Comparison of ENCODE assay signal across 27 mouse cellular contexts in genomic region chr1:127780142-127780541, GRCm38 (mm10). TPM values are rescaled to one million over a fixed set of nuclear protein-coding genes. Genes with fewer than 3 reads are reported as not detected.
DNase-seq lines count a peak whose midpoint lies in the region; ATAC-seq and TF ChIP-seq lines count a peak whose summit lies in the region.
"Had no signal": no experiment of that assay in that cellular context is flagged by ENCODE, and none has a peak within 500 bp of the region (broad histone marks: within the 10 kb centered on the region; RNA-seq: fewer than 3 reads in every experiment).

No protein-coding gene starts in this region.

- H3K4me2 ChIP-seq in heart, embryonic 13.5 days, result peak overlapping the region; percentile 54
- peak overlapping the region; percentile 40; the same call in 1 of the 2 replicates for H3K4me2 ChIP-seq in CH12.LX (ENCODE audit: insufficient read depth, low read depth, poor library complexity, severe bottlenecking)
- peak overlapping the region; percentile 39 for H3K4me2 ChIP-seq in liver, embryonic 14.5 days (ENCODE audit: low read depth)
- H3K4me2 ChIP-seq in midbrain, embryonic 14.5 days (ENCODE audit: low read length), result no peak overlapping the region
- H3K4me2 ChIP-seq: forebrain, embryonic 13.5 days; hindbrain, embryonic 12.5 days; lung, embryonic 14.5 days; neural tube, embryonic 13.5 days had no signal

- peaks cover 90% of the 10 kb centered on the region for H3K79me2 ChIP-seq in CH12.LX (replicated peaks; ENCODE audit: control insufficient read depth, extremely low read depth, insufficient read depth, poor library complexity, severe bottlenecking)
- H3K79me2 ChIP-seq in MEL (ENCODE audit: control insufficient read depth, insufficient read depth, low read length, poor library complexity), result peaks cover 86% of the 10 kb centered on the region

- WGBS in heart, embryonic 13.5 days, result 4% methylated on average over 3 of the region's 3 CpGs
- 5% methylated on average over 3 of the region's 3 CpGs for WGBS in liver, embryonic 14.5 days (ENCODE audit: insufficient replicate concordance)
- whole genome bisulfite sequencing in midbrain, embryonic 14.5 days, result 34% methylated on average over 3 of the region's 3 CpGs

- no peaks in the 10 kb centered on the region for H3K9me3 ChIP-seq in heart, embryonic 13.5 days
- H3K9me3 ChIP-seq in CH12.LX (replicated peaks; ENCODE audit: low read length) (no peaks in the 10 kb centered on the region), MEL (replicated peaks; ENCODE audit: insufficient read depth, low read length) (no peaks in the 10 kb centered on the region)
- H3K9me3 ChIP-seq in liver, embryonic 14.5 days (ENCODE audit: control insufficient read depth, low read length), result no peaks in the 10 kb centered on the region
- H3K9me3 ChIP-seq in midbrain, embryonic 14.5 days (ENCODE audit: control insufficient read depth, low read length), result no peaks in the 10 kb centered on the region
- H3K9me3 ChIP-seq: forebrain, embryonic 13.5 days; hindbrain, embryonic 12.5 days; neural tube, embryonic 13.5 days had no signal

- peak overlapping the region; percentile 7; the same call in 1 of the 2 replicates for H3K4me3 ChIP-seq in heart, embryonic 13.5 days
- H3K4me3 ChIP-seq in CH12.LX (replicated peaks in 1 of 3; ENCODE audit: low read depth in 2 of 3, low read length in 2 of 3, poor library complexity in 1 of 3) (no peak overlapping the region), MEL (ENCODE audit: control insufficient read depth in 1 of 2, insufficient read depth in 1 of 2, low read depth in 2 of 2, low read length in 2 of 2) (peak overlapping the region in 1 of 2 experiments; percentile 44; a peak in 2 of 4 replicates)
- no peak overlapping the region for H3K4me3 ChIP-seq in liver, embryonic 14.5 days (ENCODE audit: insufficient read depth in 1 of 2, low read depth in 2 of 2, low read length in 2 of 2)
- H3K4me3 ChIP-seq in midbrain, embryonic 14.5 days (replicated peaks; ENCODE audit: low read depth, low read length), result no peak overlapping the region
- H3K4me3 ChIP-seq: forebrain, embryonic 13.5 days; gastrocnemius, adult 2 months; hindbrain, embryonic 12.5 days; myocyte; neural tube, embryonic 13.5 days had no signal

- ATAC-seq in heart, embryonic 13.5 days (ENCODE audit: extremely low read depth, insufficient number of reproducible peaks, low FRiP score, low TSS enrichment), result no peak
- ATAC-seq in liver, embryonic 14.5 days (ENCODE audit: insufficient read depth), result peak; percentile 47; the same call in 1 of the 2 replicates
- ATAC-seq in midbrain, embryonic 14.5 days (ENCODE audit: low FRiP score, low TSS enrichment), result no peak
- ATAC-seq: forebrain, embryonic 13.5 days; midbrain, embryonic 16.5 days had no signal

- peaks cover 22% of the 10 kb centered on the region for H3K36me3 ChIP-seq in heart, embryonic 13.5 days
- H3K36me3 ChIP-seq in CH12.LX (replicated peaks in 1 of 2; ENCODE audit: control insufficient read depth in 1 of 2, insufficient read depth in 1 of 2, low read length in 1 of 2) (peaks cover 2 to 48% of the 10 kb centered on the region in 2 experiments), MEL (ENCODE audit: control insufficient read depth in 1 of 2, insufficient read depth in 2 of 2, low read length in 2 of 2) (peaks cover 11 to 73% of the 10 kb centered on the region in 2 experiments; a peak in 3 of 4 replicates)
- peaks cover 28% of the 10 kb centered on the region for H3K36me3 ChIP-seq in liver, embryonic 14.5 days (replicated peaks; ENCODE audit: control insufficient read depth, insufficient read depth, low read depth)
- 0 out of 2 replicates have a peak, but pooled peaks cover 2% of the 10 kb centered on the region for H3K36me3 ChIP-seq in midbrain, embryonic 14.5 days (ENCODE audit: control insufficient read depth, insufficient read depth, low read length)
- H3K36me3 ChIP-seq: hindbrain, embryonic 12.5 days; neural tube, embryonic 13.5 days had no signal

- H3K27ac ChIP-seq in heart, embryonic 13.5 days (replicated peaks), result peak overlapping the region; percentile 42
- H3K27ac ChIP-seq in CH12.LX (ENCODE audit: insufficient read depth, low read depth) (no peak overlapping the region), MEL (ENCODE audit: control insufficient read depth, low read depth, low read length) (peak overlapping the region; percentile 3; the same call in 1 of the 2 replicates)
- no peak overlapping the region; the same call in 1 of the 2 replicates for H3K27ac ChIP-seq in liver, embryonic 14.5 days
- H3K27ac ChIP-seq in midbrain, embryonic 14.5 days (replicated peaks; ENCODE audit: low read depth, low read length), result no peak overlapping the region
- H3K27ac ChIP-seq: forebrain, embryonic 13.5 days; gastrocnemius, adult 2 months; hindbrain, embryonic 12.5 days; neural tube, embryonic 13.5 days had no signal

- H3K4me1 ChIP-seq in heart, embryonic 13.5 days, result peaks cover 88% of the 10 kb centered on the region
- H3K4me1 ChIP-seq in CH12.LX (ENCODE audit: control insufficient read depth in 1 of 2, insufficient read depth in 2 of 2) (peaks cover 13 to 76% of the 10 kb centered on the region in 2 experiments), MEL (ENCODE audit: control insufficient read depth in 1 of 2, insufficient read depth in 2 of 2, low read length in 2 of 2) (peaks cover 21 to 35% of the 10 kb centered on the region in 2 experiments)
- H3K4me1 ChIP-seq in liver, embryonic 14.5 days (replicated peaks; ENCODE audit: control insufficient read depth in 2 of 2, insufficient read depth in 2 of 2, low read length in 1 of 2), result peaks cover 35% of the 10 kb centered on the region in 2 experiments
- H3K4me1 ChIP-seq in midbrain, embryonic 14.5 days (ENCODE audit: control insufficient read depth, insufficient read depth, low read length), result peaks cover 29% of the 10 kb centered on the region

- H3K27me3 ChIP-seq in heart, embryonic 13.5 days (replicated peaks), result no peaks in the 10 kb centered on the region
- H3K27me3 ChIP-seq in CH12.LX (replicated peaks) (no peaks in the 10 kb centered on the region), MEL (ENCODE audit: control insufficient read depth in 1 of 2, insufficient read depth in 2 of 2, low read length in 2 of 2) (no peaks in the 10 kb centered on the region)
- H3K27me3 ChIP-seq in liver, embryonic 14.5 days (ENCODE audit: control insufficient read depth, insufficient read depth, low read length), result no peaks in the 10 kb centered on the region
- no peaks in the 10 kb centered on the region for H3K27me3 ChIP-seq in midbrain, embryonic 14.5 days (ENCODE audit: control insufficient read depth, insufficient read depth, low read length)
- H3K27me3 ChIP-seq: forebrain, embryonic 13.5 days; hindbrain, embryonic 12.5 days; neural tube, embryonic 13.5 days had no signal

- DNase-seq in heart, postnatal 4 days, result no peak
- DNase-seq in CH12.LX (ENCODE audit: extremely low read depth) (no peak), MEL (ENCODE audit: low read depth, low spot score) (peak; percentile 46)
- no peak for DNase-seq in liver, embryonic 14.5 days (ENCODE audit: low read depth in 3 of 3, low spot score in 3 of 3)
- DNase-seq in right cerebral cortex, postnatal 25 days, result no peak
- DNase-seq in adrenal gland, postnatal 25 days, result no peak
- DNase-seq in midbrain, embryonic 14.5 days, result no peak
- DNase-seq: adrenal gland, adult 2 months; cerebellum, adult 18-20 months; gastrocnemius, adult 2 months; kidney, adult 11 months; kidney, postnatal 4 days; layer of hippocampus, adult 9-11 months; lung, embryonic 14.5 days; retina, postnatal 1 day had no signal

- TF ChIP-seq CTCF in CH12.LX (conservative IDR thresholded peaks at IDR 0.05 in 1 of 2, IDR thresholded peaks at IDR 0.05 in 1 of 2; ENCODE audit: low read depth in 2 of 2, low read length in 2 of 2) (no peak), MEL (IDR thresholded peaks at IDR 0.05 in 2 of 3, conservative IDR thresholded peaks at IDR 0.05 in 1 of 3; ENCODE audit: control insufficient read depth in 1 of 3, insufficient read depth in 1 of 3, low read depth in 2 of 3, low read length in 3 of 3, poor library complexity in 1 of 3, severe bottlenecking in 1 of 3) (no peak)
- TF ChIP-seq CTCF in liver, embryonic 14.5 days (IDR thresholded peaks at IDR 0.05; ENCODE audit: low read depth), result no peak

- peak overlapping the region; percentile 40; the same call in 1 of the 2 replicates for H3K9ac ChIP-seq in heart, embryonic 13.5 days
- H3K9ac ChIP-seq in CH12.LX (ENCODE audit: insufficient read depth, low read depth), result no peak overlapping the region
- peak overlapping the region; percentile 2; the same call in 1 of the 2 replicates for H3K9ac ChIP-seq in MEL (ENCODE audit: control insufficient read depth, low read depth, low read length, poor library complexity, severe bottlenecking)
- H3K9ac ChIP-seq in liver, embryonic 14.5 days (replicated peaks), result peak overlapping the region; percentile 23
- H3K9ac ChIP-seq in midbrain, embryonic 14.5 days (replicated peaks; ENCODE audit: low read length), result no peak overlapping the region
- H3K9ac ChIP-seq: forebrain, embryonic 13.5 days; hindbrain, embryonic 12.5 days; lung, embryonic 14.5 days; neural tube, embryonic 13.5 days had no signal

- in situ Hi-C loops in CH12.LX (cut with MboI; ENCODE audit: low pct_ligation_motif_present, low pct_unique_long_range_greater_than_20kb, low sequenced_read_pairs), result no loop called here

- TF ChIP-seq EP300 in CH12.LX (IDR thresholded peaks at IDR 0.05; ENCODE audit: low read length) (no peak), MEL (IDR thresholded peaks at IDR 0.05; ENCODE audit: low read depth in 1 of 2, low read length in 2 of 2) (0 out of 4 replicates have a peak, but pooled peaks of 1 of the 2 experiments have one; percentile 18)
- TF ChIP-seq EP300 in liver, embryonic 14.5 days (IDR thresholded peaks at IDR 0.05; ENCODE audit: low read depth), result no peak

- dilution Hi-C loops in CH12.LX (cut with MboI; ENCODE audit: extremely low pct_ligation_motif_present, extremely low pct_unique_long_range_greater_than_20kb, low sequenced_read_pairs), result no loop called here

- TF ChIP-seq POLR2A in CH12.LX (IDR thresholded peaks at IDR 0.05; ENCODE audit: low read depth, low read length), result no peak
- no peak for TF ChIP-seq POLR2A in MEL (IDR thresholded peaks at IDR 0.05; ENCODE audit: control insufficient read depth in 1 of 2, insufficient read depth in 1 of 2, low read depth in 1 of 2, low read length in 2 of 2, poor library complexity in 1 of 2)

- TF ChIP-seq RAD21 in CH12.LX (IDR thresholded peaks at IDR 0.05; ENCODE audit: low read depth, low read length), result no peak
- no peak for TF ChIP-seq RAD21 in MEL (IDR thresholded peaks at IDR 0.05; ENCODE audit: low read depth, low read length)

RNA-seq across cellular contexts. Expression of gene Ccnt2, which starts 6.2 kb away (rescaled TPM):
- 56.9 and 62.6 TPM in 2 replicates for polyA plus RNA-seq in heart, embryonic 13.5 days (2015; fragmentation: Nextera tagmentation; extraction: Ambion mirVana)
- total RNA-seq in heart, postnatal 4 days (2021), result 10 to 100 TPM; 37.7 to 40.0 TPM
- total RNA-seq in CH12.LX (2012; rRNA removed), result 18.1 and 18.6 TPM in 2 replicates
- total RNA-seq in CH12.LX (2014; rRNA removed), result 30.8 and 36.5 TPM in 2 replicates
- polyA plus RNA-seq in CH12.LX (2012; ENCODE audit: insufficient read length, low read depth), result 25.9 and 27.4 TPM in 2 replicates
- 19.9 and 20.6 TPM in 2 replicates for total RNA-seq in MEL (2012; rRNA removed)
- polyA plus RNA-seq in MEL (2012; ENCODE audit: insufficient read depth in 1 of 2, insufficient read length in 2 of 2, low read depth in 1 of 2, low replicate concordance in 2 of 2, missing spikeins in 1 of 2), result 10 to 100 TPM; 26.7 to 31.5 TPM
- polyA plus RNA-seq in liver, embryonic 14.5 days (2012; rRNA removed), result 13.8 and 16.1 TPM in 2 replicates
- polyA plus RNA-seq in liver, embryonic 14.5 days (2014; fragmentation: Nextera tagmentation; extraction: Ambion mirVana), result 19.6 and 20.6 TPM in 2 replicates
- 49.4 and 56.7 TPM in 2 replicates for total RNA-seq in adrenal gland, postnatal 25 days (2021)
- polyA plus RNA-seq in midbrain, embryonic 14.5 days (2014; fragmentation: Nextera tagmentation; extraction: Ambion mirVana), result 86.2 and 104 TPM in 2 replicates

RNA-seq across cellular contexts. Expression of gene Acmsd, which starts 50.9 kb away (rescaled TPM):
- polyA plus RNA-seq in heart, embryonic 13.5 days (2015; fragmentation: Nextera tagmentation; extraction: Ambion mirVana), result 0.49 and 0.56 TPM in 2 replicates
- total RNA-seq in heart, postnatal 4 days (2021), result under 1 TPM; 0.31 to 0.59 TPM
- total RNA-seq in CH12.LX (2012; rRNA removed) (not detected in 2 replicates), CH12.LX (2014; rRNA removed) (not detected in 2 replicates), MEL (2012; rRNA removed) (3.9 and 4.4 TPM in 2 replicates)
- polyA plus RNA-seq in CH12.LX (2012; ENCODE audit: insufficient read length, low read depth) (not detected in 2 replicates), MEL (2012; ENCODE audit: insufficient read depth in 1 of 2, insufficient read length in 2 of 2, low read depth in 1 of 2, low replicate concordance in 2 of 2, missing spikeins in 1 of 2) (1 to 10 TPM in 1 of 2 experiments, not detected in 1; 4.3 TPM)
- polyA plus RNA-seq in liver, embryonic 14.5 days (2012; rRNA removed), result 2.7 and 4.5 TPM in 2 replicates
- polyA plus RNA-seq in liver, embryonic 14.5 days (2014; fragmentation: Nextera tagmentation; extraction: Ambion mirVana), result 7.1 and 7.9 TPM in 2 replicates
- not detected in 2 replicates for total RNA-seq in adrenal gland, postnatal 25 days (2021)
- polyA plus RNA-seq in midbrain, embryonic 14.5 days (2014; fragmentation: Nextera tagmentation; extraction: Ambion mirVana), result 0.13 TPM in 2 replicates
- total RNA-seq: gastrocnemius, adult 2 months; gastrocnemius, postnatal 4 days; left cerebral cortex, adult 18-20 months; left cerebral cortex, postnatal 36 days had no signal
- polyA plus RNA-seq: adrenal gland, adult 2 months; forebrain, embryonic 13.5 days; frontal cortex, adult 2 months; midbrain, embryonic 16.5 days; myocyte; testis, adult 2 months; urinary bladder, adult 2 months had no signal

Comparison
In these comparisons a context has a peak if more than half of its experiments do, and no peak if none do; other contexts are left out.
1. H3K27ac ChIP-seq: peak in heart, embryonic 13.5 days (single experiment) and MEL (single experiment); none in CH12.LX (single experiment), liver, embryonic 14.5 days (single experiment) and midbrain, embryonic 14.5 days (single experiment).
2. H3K9ac ChIP-seq: peak in heart, embryonic 13.5 days (single experiment), MEL (single experiment) and liver, embryonic 14.5 days (single experiment); none in CH12.LX (single experiment) and midbrain, embryonic 14.5 days (single experiment).